Mouse (Mus musculus) gastrocnemius, postnatal 36 days (tissue): ENCODE data around the gene Itprid1. TPM values are rescaled to one million over a fixed set of nuclear protein-coding genes. Genes with fewer than 3 reads are reported as not detected.
A peak's percentile ranks its signal among the peaks of the same experiment; 100 is the strongest.

Experiments
- DNase-seq, 2 experiments: peaks; one replicate each; pipeline ENCODE4 v3.0.0; 2022
- intact Hi-C: fragments of 180-260 bp; cut with DNase I; formaldehyde crosslinking; loops from one replicate; pipeline ENCODE4 v1.15.1; 2025
- total RNA-seq, 2 experiments: library from RNA; stranded (reverse); gene quantifications; 2 replicates each; pipeline ENCODE4 v1.2.3; 2021

The Itprid1 gene
- total RNA-seq, 2 experiments from 2014 or later: not detected

DNA sequence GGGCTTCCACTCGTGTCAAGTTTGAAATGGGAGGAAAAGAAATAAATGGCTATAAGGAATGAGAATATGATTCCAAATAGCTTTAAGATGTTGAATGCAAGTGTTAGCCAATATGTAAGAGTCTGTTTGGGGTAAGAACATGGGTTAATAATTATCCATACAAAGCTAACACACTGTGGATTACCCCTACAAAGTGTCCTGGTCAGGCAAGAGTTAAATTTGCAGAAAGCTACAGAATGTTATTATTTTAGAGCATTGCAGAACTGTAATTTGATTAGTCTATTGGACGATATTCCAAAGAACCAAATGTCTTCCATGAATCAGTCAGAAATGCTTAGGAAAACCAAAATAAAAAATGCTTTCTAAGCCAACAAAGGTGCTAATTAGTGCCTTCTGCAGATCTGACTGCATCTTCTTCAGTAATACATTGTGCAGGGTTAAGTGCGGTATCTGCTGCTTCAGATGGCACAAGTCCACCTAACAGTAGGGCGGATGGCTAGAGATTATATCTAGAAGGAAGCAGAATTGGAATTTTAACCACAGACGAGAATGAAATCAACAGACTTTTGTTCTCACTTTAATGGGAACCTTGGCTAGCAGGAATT, 42.8 kb downstream of the Itprid1 start:
- intact Hi-C loops: no loop called here
- no peak for DNase-seq

GRCm38 (mm10) chr6:55880886-55881285, 44.2 kb downstream of the Itprid1 start:
- no peak for DNase-seq
- intact Hi-C loops: no loop called here

- intact Hi-C loops: no loop called here
- DNase-seq: no peak
Observed at GRCm38 (mm10) chr6:55887598-55887997, 50.9 kb downstream of the Itprid1 start.

- no peak for DNase-seq
- intact Hi-C loops: no loop called here
Observed at GRCm38 (mm10) chr6:55901568-55902328, 65.1 kb downstream of the Itprid1 start.

DNA sequence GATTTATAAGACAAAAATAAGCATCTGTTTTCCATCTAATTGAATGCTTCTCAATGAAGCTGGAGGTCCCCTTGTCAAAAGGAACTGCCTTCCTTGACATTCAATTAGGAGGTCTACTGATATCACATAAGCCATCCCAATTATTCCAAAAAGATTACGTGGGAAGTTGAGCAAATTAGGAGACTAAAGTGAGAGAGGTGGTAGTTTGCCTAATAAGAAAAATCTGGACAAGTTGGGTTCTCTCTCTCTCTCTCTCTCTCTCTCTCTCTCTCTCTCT, 65.6 kb downstream of the Itprid1 start:
- intact Hi-C loops: no loop called here

DNA sequence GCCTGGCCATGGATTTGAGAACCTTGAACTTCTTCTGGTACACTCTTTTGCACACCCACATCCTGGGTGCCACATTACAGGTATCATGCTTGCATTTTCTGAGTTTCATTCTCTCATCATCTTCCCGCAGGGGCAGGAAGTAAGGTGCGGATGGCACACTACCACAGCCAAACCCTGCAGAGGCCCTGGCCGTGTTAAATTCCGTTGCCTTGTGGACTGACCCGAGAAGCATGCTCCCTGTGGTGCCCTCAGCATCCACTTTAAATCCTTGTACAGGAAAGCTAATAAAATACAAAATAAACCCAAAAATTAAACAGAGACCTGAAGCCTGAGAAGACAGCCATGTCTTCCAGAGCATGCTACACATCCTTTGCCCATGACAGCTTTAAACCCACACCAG, 82.5 kb downstream of the Itprid1 start:
- peak in 1 of 2 experiments; percentile 4 for DNase-seq
- intact Hi-C loops: no loop called here

More for the DNA sequence above, 65.6 kb downstream of the Itprid1 start:
- DNase-seq: no peak

DNA sequence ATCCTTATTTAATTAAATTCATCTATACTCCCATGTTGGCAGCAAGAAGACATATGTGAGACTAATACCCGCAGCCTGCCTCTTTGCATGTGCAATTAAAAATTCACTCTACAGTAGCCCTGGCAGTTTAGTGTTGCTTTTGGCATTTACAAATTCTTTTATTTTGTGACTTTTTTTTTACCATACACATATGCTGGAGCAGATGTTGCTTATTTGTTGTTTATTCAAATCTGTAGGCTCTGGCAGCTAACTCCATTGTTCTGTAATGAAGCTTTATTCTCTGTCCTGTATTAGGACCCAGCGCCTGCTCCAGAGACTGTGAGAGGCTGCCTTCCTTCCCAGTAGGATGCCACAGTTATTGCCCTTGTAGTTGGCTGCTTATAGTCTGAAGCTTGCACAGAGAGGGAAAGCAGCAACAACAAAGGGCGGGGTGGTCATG, 83.6 kb downstream of the Itprid1 start:
- DNase-seq: no peak
- intact Hi-C loops: no loop called here

- intact Hi-C loops: no loop called here
- no peak for DNase-seq
Observed at GRCm38 (mm10) chr6:55920866-55921630, 84.4 kb downstream of the Itprid1 start.

DNA sequence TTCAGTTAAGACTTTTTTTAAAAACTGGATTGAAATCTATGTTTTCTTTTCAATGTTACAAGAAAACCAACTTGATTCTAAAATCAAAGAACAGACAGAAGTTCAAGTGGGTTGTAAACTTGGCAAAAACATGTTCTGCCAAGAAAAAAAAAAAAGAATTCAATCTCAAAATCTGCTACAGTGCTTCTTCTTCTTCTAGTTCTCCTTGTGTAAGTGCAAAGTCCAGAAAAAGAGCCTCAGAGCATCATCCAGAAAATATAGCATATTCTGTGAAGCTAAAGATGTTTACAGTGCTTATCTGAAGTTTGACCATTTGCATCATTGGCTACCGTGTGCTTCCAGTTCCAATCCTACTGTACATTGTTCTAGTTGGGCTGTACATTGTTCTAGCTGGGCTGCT, 108.0 kb downstream of the Itprid1 start:
- intact Hi-C loops: no loop called here
- no peak for DNase-seq

DNA sequence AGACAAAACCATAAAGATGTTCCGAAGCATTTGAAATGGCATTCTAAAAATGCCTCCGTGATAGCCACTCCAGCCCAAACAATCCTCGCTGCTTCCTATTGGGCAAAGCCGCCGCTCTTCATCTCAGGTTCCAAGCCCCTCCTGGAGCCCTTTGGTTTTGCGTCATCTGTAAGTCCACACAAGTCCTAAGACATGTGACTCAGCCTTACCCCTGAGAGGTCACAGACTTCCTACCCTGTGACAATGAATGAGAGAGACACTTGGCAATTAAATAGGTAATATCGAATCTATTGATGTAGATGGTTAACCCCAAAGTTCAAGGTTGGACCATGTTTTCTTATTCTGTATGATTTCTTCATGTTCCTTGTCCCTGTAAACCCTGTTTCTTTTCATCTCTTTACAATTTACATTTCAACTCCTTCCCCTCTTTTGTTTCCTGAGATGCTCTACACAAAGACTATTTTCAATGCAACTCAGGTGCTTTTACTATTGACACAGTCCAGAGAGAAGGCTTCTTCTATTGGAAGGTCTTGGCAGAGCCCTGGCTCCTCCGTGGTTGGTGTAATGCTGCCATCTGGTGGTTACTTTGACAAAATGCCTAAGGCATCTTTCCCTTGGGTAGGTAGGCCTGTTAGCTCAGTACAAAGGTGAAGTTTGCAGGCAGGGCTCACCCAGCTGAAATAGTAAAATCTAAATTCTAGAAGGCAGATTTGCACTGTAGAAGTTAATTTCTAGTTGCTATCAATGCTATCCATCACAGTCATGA, 113.8 kb downstream of the Itprid1 start:
- peak in 1 of 2 experiments; percentile 28 for DNase-seq
- intact Hi-C loops: loop anchor here (1.0 kb wide), 1 partner anchor 431 kb away; no protein-coding TSS in a partner anchor

DNA sequence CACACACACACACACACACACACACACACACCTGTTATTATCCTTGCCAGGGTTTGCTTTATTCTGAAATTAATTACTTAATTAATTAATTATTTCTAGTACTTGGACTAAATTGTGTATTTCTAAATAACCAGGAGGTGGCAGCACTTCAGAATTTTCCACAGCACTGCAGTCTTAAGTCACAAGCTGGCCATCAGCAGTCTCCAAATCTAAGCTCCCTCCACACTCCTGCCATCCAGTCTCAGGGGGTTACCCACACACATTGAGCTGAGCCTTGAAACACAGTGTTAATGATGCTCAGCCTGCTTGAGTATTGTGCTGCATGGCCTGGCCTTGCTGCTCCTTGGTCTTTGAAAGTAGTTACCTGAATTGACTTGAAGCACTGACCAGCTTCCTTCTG, 136.3 kb downstream of the Itprid1 start:
- no peak for DNase-seq

DNA sequence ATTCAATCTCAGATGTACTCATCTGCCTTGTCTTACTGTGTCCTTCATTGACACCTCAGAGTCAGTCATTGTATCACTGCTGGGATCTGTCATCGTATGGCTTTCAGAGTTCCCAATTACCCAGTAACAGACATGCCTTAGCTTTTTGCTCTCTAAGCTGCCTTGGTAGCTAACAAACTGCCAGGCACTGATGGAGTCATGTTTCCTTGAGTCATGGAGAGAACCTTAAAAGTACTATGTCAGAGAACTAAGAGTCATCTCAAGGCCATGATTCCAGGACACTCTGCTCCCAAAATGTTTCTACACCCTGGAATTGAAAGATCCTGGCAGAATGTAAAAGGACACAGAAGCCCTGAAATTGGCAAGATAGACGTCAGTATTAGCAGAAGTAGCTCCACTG, 143.1 kb downstream of the Itprid1 start:
- intact Hi-C loops: no loop called here
- no peak for DNase-seq

More for the DNA sequence above, 136.3 kb downstream of the Itprid1 start:
- intact Hi-C loops: loop anchor here (5.0 kb wide), 1 partner anchor 79 kb away; no protein-coding TSS in a partner anchor

DNA sequence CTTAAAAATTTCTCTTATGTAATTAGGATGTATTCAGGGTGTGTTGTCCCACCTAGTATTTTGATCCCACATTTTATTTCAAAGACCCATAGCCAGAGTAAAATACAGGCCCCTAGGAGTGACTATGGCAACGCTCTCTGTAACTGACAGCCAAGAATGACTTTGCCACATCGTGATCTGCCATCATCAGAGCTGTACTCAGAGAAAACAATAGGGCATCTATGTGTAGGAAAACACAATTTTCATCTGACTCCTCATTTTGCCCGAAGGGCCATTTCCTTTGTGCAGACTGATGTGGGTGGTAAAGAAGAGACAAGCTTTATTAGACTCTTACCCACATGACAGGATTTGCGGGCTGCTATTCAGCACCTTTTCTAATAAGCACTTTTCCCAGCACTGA, 172.0 kb downstream of the Itprid1 start:
- intact Hi-C loops: no loop called here

GRCm38 (mm10) chr6:56012384-56012783, 175.7 kb downstream of the Itprid1 start:
- no peak for DNase-seq
- intact Hi-C loops: no loop called here

More for the DNA sequence above, 172.0 kb downstream of the Itprid1 start:
- no peak for DNase-seq

DNA sequence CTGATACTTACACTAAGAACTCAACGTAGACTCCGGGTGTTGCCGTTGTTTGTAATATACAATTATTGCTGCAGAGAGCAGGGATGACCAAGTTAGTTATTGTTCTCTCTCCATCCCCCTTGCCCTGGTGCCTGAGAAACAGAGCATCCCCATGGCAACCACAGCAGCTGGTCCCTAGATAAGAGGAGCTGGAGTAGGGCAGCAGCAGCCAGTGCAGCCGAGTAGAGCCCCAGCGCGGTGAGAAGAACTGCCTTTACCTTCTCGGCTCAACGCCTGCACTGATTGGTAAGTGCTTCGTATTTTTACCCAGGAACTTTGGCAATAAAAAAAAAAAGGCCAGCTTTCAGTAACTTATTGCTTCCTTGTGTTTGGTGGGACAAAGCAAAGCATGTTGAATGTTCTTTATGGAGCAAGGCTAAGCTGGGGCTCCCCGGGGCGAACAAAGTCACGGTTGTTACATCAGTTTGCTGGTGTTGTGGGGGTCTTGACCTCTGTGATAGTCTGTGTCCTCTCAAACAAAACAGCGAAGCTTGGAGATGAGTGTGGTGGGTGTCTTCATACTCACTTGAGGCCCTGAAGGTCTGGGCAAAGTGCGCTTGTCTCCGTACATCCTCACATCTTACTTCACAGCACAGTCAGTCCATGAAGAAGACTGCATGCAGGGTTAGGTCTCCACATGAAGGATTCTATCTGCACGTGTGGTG, 180.7 kb downstream of the Itprid1 start, which contains the start of gene Ppp1r17:
Ppp1r17 (plus strand) TSS at position 207 of the 704 bp plus-strand sequence.
- no peak for DNase-seq
- intact Hi-C loops: no loop called here

DNA sequence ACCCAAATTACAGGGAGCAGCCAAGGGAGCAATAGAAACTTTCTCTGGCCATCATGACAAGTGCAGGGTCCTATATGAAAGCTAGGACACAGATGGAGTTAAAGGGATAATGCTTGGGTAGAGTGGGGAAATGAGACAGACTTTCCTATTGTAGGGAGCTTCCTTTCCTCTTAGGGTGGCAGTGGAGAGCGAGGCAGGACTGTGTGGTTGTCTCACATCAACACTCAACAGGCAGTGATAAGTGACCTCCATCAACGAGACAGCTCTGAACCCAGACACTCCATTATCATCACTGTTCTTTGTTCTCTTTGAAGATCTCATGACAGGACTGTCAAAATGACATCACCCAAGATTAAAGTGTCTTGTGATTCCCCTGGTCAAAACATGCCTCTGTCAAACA, 182.9 kb downstream of the Itprid1 start:
- intact Hi-C loops: no loop called here
- no peak for DNase-seq

- no peak for DNase-seq
- intact Hi-C loops: no loop called here
Observed at GRCm38 (mm10) chr6:56025533-56025932, 188.8 kb downstream of the Itprid1 start.

DNA sequence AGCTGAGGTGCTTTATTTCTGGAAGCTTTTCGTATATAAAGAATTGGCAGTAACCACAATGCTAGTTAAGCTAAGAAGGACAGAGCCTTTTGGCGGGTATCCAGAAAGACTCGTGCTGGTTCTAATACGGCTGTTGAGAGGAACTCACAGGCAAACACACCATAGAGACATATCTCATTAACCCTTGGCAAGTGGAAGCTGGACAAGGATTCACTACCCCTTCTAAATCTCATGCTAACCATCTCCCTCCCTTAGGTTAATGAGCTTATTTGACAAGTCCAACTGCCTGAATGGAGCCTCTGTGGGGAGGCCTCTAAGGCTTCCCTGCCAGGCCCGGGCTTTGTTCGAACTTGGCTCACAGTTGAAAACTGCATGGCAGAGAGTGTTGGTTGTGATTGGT, 190.6 kb downstream of the Itprid1 start:
- no peak for DNase-seq
- intact Hi-C loops: no loop called here

- intact Hi-C loops: no loop called here
- no peak for DNase-seq
Observed at GRCm38 (mm10) chr6:56027966-56028365, 191.3 kb downstream of the Itprid1 start.
